Mouse (Mus musculus) brain, embryonic 14.5 days (tissue): ENCODE measurements at regions not wholly inside any gene's neighbourhood (a gene's known extent, or its start where the extent isn't known, plus 50 kb on each side); places are given as distances from the start of the nearest gene placed in this dataset.

Experiments used
- DNase-seq: peaks from one replicate; pipeline ENCODE4 v3.0.0-alpha.2; 2011; ENCODE audit warnings: low read depth
- CTCF ChIP-seq: fragments of 200-500 bp; IDR thresholded peaks from 2 replicates; pipeline ENCODE4 v1.5.1; 2012; ENCODE audit warnings: inconsistent platforms, mild to moderate bottlenecking, moderate library complexity, borderline replicate concordance; ENCODE audit not compliant: insufficient read depth, insufficient read length; ENCODE audit errors: extremely low read depth
- POLR2A ChIP-seq: fragments of 200-500 bp; IDR thresholded peaks from 2 replicates; pipeline ENCODE4 v1.6.1; 2012; ENCODE audit warnings: mild to moderate bottlenecking, inconsistent platforms, borderline replicate concordance; ENCODE audit not compliant: poor library complexity, insufficient read depth, insufficient read length, severe bottlenecking; ENCODE audit errors: extremely low read depth

DNA sequence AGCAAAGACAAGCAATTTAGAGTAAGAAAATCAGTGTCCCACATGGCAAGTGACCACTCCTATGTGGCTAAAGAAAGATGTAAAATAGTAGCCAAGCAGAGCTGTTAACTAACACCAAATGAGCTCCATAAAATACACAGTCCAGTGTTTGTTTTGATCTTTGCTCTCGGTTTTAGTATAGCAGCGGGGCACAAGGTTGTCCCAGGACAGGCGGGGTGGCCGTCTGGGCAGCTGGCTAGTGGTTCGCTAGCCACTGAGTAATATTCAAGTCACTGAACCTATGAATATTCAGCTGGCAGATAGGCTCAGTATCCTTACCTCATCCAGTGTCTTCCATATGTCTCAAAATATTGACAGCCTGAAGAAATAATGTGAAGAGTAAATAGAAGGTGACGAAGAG is 189.5 kb downstream of the Klf5 start:
- DNase-seq = no peak
- no peak for TF ChIP-seq CTCF
- TF ChIP-seq POLR2A = no peak

DNA sequence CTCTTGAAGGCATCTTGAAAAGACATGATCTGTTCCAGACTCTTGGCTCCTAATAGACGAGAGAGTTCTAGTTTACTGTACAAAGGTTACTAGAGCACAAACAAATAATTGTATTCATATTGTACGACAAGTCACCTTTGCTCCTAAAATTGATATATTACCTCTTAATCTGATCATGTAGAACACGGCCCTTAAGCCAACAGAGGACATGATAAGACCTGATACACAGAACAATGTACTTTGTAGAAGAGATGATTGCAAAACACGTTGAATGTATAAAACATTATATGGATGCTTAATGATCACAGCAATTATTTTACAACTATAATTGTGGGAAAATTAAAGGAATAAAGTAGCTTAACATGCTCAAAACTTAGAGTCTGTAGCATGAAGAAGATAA is 194.7 kb downstream of the Klf5 start:
- no peak for DNase-seq
- TF ChIP-seq CTCF = no peak
- TF ChIP-seq POLR2A = no peak

- no peak for DNase-seq
- TF ChIP-seq CTCF (no peak), POLR2A (no peak)
These were observed 195.2 kb downstream of the Klf5 start for GRCm38 (mm10) chr14:99493659-99494058.

DNA sequence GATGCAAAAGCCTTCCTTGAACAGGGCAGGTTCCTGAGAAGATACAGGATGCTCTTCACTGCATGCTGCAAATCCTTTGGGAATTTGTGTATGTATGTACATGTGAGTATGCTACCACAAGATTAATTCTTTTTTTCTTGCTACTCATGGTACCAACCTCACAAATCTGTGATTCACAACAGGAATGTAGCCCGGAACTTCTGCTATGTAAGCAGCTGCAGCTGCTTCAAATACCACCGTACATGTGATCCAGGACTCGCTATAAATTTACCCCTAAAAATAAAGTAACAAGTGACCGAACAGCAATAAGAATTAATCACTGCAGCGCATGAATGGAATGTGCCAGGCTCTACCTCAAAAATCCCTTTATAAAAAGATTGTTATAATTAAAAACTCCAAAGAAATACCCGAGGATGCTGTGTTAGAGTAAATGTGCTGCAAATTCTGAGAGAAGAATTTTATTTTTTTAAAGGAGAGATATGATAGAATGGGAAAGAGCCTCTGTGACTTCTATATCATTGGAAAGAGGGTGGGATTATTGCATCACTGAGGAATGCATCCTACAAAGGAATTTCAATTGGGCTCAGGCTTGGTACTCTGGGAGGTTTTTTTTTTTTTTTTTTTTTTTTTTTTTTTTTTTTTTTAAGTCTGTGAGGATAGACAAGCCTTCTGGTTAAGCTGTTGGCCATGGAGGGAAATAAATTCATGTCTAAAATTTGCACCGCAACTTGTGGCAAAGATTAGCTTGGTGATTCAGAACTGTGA is 201.2 kb downstream of the Klf5 start:
- TF ChIP-seq CTCF = no peak
- TF ChIP-seq POLR2A = no peak

DNA sequence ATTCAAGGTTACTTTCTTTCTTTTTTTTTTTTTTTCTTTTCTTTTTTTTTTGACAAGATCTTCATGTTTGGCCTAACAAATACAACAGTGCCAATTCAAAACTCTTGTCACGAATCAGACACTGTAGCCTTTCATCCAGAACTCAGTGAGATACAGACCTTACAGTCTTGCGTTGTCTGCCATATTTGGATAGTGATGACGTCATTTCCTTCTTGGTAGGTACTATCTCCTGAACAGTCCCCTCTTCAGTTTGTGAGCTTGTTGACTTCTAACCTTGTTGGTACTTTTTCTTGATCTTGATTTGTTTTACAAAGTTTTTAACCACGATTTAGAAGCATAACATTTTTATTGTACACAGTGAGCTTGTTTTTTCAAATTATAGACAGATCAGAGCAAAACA is 206.4 kb downstream of the Klf5 start:
- TF ChIP-seq POLR2A (no peak), CTCF (no peak)
- DNase-seq = no peak

More for the DNA sequence above, 201.2 kb downstream of the Klf5 start:
- DNase-seq = no peak

- TF ChIP-seq POLR2A = no peak
These were observed 211.4 kb downstream of the Klf5 start for GRCm38 (mm10) chr14:99509696-99510536.

GRCm38 (mm10) chr14:99515474-99515873 is 217.0 kb downstream of the Klf5 start:
- DNase-seq = no peak
- TF ChIP-seq POLR2A (no peak), CTCF (no peak)

More at GRCm38 (mm10) chr14:99509696-99510536, 211.4 kb downstream of the Klf5 start:
- DNase-seq = no peak

DNA sequence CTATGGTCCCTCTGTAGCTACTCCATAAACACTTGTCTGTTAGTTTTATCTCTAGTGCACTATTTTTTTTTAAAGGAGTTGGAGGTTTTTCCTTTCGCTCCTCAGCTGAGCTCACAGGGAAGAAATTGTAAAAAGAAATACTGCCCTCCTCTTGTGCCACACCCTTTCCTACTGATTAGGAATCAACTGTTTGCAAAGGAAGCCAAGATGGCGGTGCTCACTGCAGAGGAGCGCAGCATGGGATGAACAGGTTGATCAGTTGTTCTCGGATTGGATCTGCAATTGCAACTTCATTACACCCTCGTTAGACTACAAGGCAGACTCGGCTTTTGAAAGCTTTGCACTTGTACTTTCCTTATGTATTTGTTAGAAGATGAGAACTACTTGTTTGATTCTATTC is 218.2 kb downstream of the Klf5 start:
- no peak for DNase-seq
- TF ChIP-seq CTCF = no peak
- no peak for TF ChIP-seq POLR2A

DNA sequence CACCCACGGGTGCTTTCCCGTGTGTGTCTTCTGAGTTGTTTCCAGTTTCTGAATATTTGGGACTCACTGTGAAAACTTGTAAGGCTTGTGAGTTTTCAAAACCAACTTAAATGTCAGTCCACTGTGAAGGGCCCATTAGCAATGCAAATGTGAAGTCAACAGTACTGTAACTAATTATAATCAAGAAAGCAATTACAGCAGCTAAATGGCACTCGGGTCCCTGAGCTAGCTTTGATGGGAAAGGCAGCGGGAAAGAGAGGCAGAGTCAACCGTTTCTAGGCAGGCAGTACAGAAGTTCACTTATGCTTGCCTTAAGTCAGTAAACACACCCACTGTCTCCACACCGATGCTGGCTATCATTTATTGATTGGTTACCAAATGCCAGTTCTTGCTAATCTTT is 221.9 kb downstream of the Klf5 start:
- DNase-seq = peak; percentile 67
- TF ChIP-seq CTCF = no peak
- TF ChIP-seq POLR2A = no peak

DNA sequence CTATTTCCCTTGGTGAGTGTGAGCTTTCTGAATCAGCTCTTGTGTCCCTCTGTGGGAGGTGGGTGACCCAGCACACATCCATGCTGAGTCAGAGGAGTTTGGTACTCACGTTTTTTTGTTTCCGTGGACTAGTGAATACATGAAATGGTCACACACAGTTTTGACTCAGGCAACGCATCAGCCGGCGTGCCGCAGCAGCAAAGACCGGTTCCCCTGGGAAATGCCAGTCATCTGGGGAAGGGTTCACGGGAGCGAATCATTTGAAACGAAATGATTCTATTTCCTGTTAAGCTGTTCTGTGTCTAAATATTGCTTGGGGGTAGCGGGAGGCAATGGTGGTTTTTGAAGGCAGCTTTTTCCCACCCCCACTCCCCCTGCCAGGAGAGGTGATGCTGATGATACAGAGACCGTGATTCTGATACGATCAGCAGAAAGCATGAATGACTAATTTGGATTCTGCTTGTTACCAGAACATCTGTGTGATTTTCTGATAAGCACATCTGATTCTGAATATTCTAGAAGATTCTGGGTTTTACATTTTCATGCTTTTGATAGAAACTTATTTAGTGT is 223.5 kb downstream of the Klf5 start:
- DNase-seq = peak; percentile 18
- no peak for TF ChIP-seq CTCF
- TF ChIP-seq POLR2A = no peak

GRCm38 (mm10) chr14:99535781-99536180 is 237.3 kb downstream of the Klf5 start:
- DNase-seq = no peak

GRCm38 (mm10) chr14:99537286-99537685 is 238.8 kb downstream of the Klf5 start:
- TF ChIP-seq CTCF (no peak), POLR2A (no peak)
- no peak for DNase-seq

More at GRCm38 (mm10) chr14:99535781-99536180, 237.3 kb downstream of the Klf5 start:
- TF ChIP-seq POLR2A = no peak
- TF ChIP-seq CTCF = no peak
